Mouse (Mus musculus): ENCODE measurements at regions not wholly inside any gene's neighbourhood (a gene's known extent, or its start where the extent isn't known, plus 50 kb on each side); places are given as distances from the start of the nearest gene placed in this dataset.

GRCm38 (mm10) chr14:72844753-72845369 is 135.1 kb upstream of the Fndc3a start:
- TF ChIP-seq CTCF (IDR thresholded peaks at IDR 0.05; ENCODE audit: borderline replicate concordance, control insufficient read depth, extremely low read depth, insufficient read depth, low read length, poor library complexity): no peak
- TF ChIP-seq POLR2A (IDR thresholded peaks at IDR 0.05; ENCODE audit: control insufficient read depth, extremely low read depth, insufficient read depth, low read length, poor library complexity): no peak
